In genomic region chr6:72222271-72222724, GRCm38 (mm10) we compare ENCODE assay signal across 9 mouse cellular contexts. TPM values are rescaled to one million over a fixed set of nuclear protein-coding genes. Genes with fewer than 3 reads are reported as not detected.
DNase-seq lines count a peak whose midpoint lies in the region; ATAC-seq and TF ChIP-seq lines count a peak whose summit lies in the region.
"Had no signal": no experiment of that assay in that cellular context is flagged by ENCODE, and none has a peak within 500 bp of the region (broad histone marks: within the 10 kb centered on the region; RNA-seq: fewer than 3 reads in every experiment).

No protein-coding gene starts in this region.

- peaks cover 67% of the 10 kb centered on the region for H3K4me1 ChIP-seq in heart, embryonic 12.5 days (replicated peaks)
- peaks cover 32% of the 10 kb centered on the region for H3K4me1 ChIP-seq in midbrain, embryonic 11.5 days (ENCODE audit: control insufficient read depth, insufficient read depth, low read length)

- no peaks in the 10 kb centered on the region for H3K9me3 ChIP-seq in heart, embryonic 12.5 days (replicated peaks)
- H3K9me3 ChIP-seq in midbrain, embryonic 11.5 days (ENCODE audit: control insufficient read depth, low read length) = no peaks in the 10 kb centered on the region

- WGBS in heart, embryonic 12.5 days = 13% methylated on average over 11 of the region's 11 CpGs
- 2% methylated on average over 11 of the region's 11 CpGs for WGBS in midbrain, embryonic 11.5 days

- peak overlapping the region; percentile 39 for H3K9ac ChIP-seq in heart, embryonic 12.5 days
- H3K9ac ChIP-seq in midbrain, embryonic 11.5 days (ENCODE audit: low read length) = 0 out of 2 replicates have a peak overlapping the region, but pooled peaks have one; percentile 18

- peak overlapping the region; percentile 52; the same call in 1 of the 2 replicates for H3K27ac ChIP-seq in heart, embryonic 12.5 days (ENCODE audit: poor library complexity, severe bottlenecking)
- no peak overlapping the region for H3K27ac ChIP-seq in midbrain, embryonic 11.5 days (ENCODE audit: low read depth, low read length)

- H3K36me3 ChIP-seq in heart, embryonic 12.5 days = no peaks in the 10 kb centered on the region
- no peaks in the 10 kb centered on the region for H3K36me3 ChIP-seq in midbrain, embryonic 11.5 days (ENCODE audit: control insufficient read depth, insufficient read depth, low read length)

- no peak for TF ChIP-seq CTCF in brain, embryonic 14.5 days (IDR thresholded peaks at IDR 0.05; ENCODE audit: borderline replicate concordance, extremely low read depth, insufficient read depth, insufficient read length)

- peak overlapping the region; percentile 29 for H3K4me3 ChIP-seq in heart, embryonic 12.5 days
- H3K4me3 ChIP-seq in midbrain, embryonic 11.5 days (ENCODE audit: low read depth, low read length) = no peak overlapping the region

- ATAC-seq in heart, embryonic 12.5 days (ENCODE audit: insufficient number of reproducible peaks, low FRiP score) = peak; percentile 44; the same call in 1 of the 2 replicates
- peak; percentile 51 for ATAC-seq in midbrain, embryonic 11.5 days (ENCODE audit: low FRiP score)
- ATAC-seq: lung, postnatal 0 days had no signal

- intact Hi-C loops in heart, postnatal 36 days (cut with DNase I) = no loop called here

- H3K4me2 ChIP-seq in heart, embryonic 12.5 days = peak overlapping the region; percentile 52
- H3K4me2 ChIP-seq in midbrain, embryonic 11.5 days = no peak overlapping the region; the same call in 1 of the 2 replicates

- no peaks in the 10 kb centered on the region for H3K27me3 ChIP-seq in heart, embryonic 12.5 days (replicated peaks)
- peaks cover 5% of the 10 kb centered on the region; the same call in 1 of the 2 replicates for H3K27me3 ChIP-seq in midbrain, embryonic 11.5 days (ENCODE audit: control insufficient read depth, insufficient read depth, low read length)

- no peak for DNase-seq in heart, postnatal 36 days
- peak; percentile 88 for DNase-seq in brain, embryonic 14.5 days (ENCODE audit: low read depth)
- DNase-seq in forelimb bud, embryonic 11.5 days (ENCODE audit: low read depth, low spot score) = peak; percentile 62
- DNase-seq in midbrain, embryonic 11.5 days (ENCODE audit: low spot score, missing footprints) = no peak
- no peak for DNase-seq in urinary bladder, postnatal 4 days (ENCODE audit: low spot score in 2 of 2)
- DNase-seq in lung, postnatal 36 days = no peak
- DNase-seq in kidney, postnatal 36 days = no peak

- TF ChIP-seq POLR2A in brain, embryonic 14.5 days (IDR thresholded peaks at IDR 0.05; ENCODE audit: borderline replicate concordance, extremely low read depth, insufficient read depth, insufficient read length, poor library complexity, severe bottlenecking) = no peak

RNA-seq across cellular contexts. Expression of gene Atoh8, which starts 13.1 kb away (rescaled TPM):
- polyA plus RNA-seq in heart, embryonic 12.5 days (2016; fragmentation: Nextera tagmentation; extraction: Ambion mirVana) = 14.1 and 14.9 TPM in 2 replicates
- 10 to 100 TPM in 1 of 2 experiments, 1 to 10 TPM in 1; 10.0 to 11.4 TPM for total RNA-seq in heart, postnatal 36 days (2021)
- polyA plus RNA-seq in brain, embryonic 14.5 days (2012; rRNA removed) = 2.7 and 3.7 TPM in 2 replicates
- polyA plus RNA-seq in midbrain, embryonic 11.5 days (2014; fragmentation: Nextera tagmentation; extraction: Ambion mirVana) = 4.8 and 6.1 TPM in 2 replicates

Comparison
In these comparisons a context has a peak if more than half of its experiments do, and no peak if none do; other contexts are left out.
1. DNase-seq: peak in brain, embryonic 14.5 days (single experiment) and forelimb bud, embryonic 11.5 days (single experiment); none in heart, postnatal 36 days (0 of 2), midbrain, embryonic 11.5 days (single experiment), urinary bladder, postnatal 4 days (0 of 2), lung, postnatal 36 days (single experiment) and kidney, postnatal 36 days (0 of 2).